Mouse (Mus musculus) heart, adult 18-20 months (tissue): ENCODE data around the gene Plk1. TPM values are rescaled to one million over a fixed set of nuclear protein-coding genes. Genes with fewer than 3 reads are reported as not detected.

Experiments used
- DNase-seq, 2 experiments: peaks; one replicate each; pipeline ENCODE4 v3.0.0; 2021 to 2022; ENCODE audit warnings: mixed read lengths in 1 of 2
- long read RNA-seq, 2 experiments: library from polyadenylated mRNA; stranded (forward); transcript quantifications; one replicate each; pipeline ENCODE4 v2.0.0; 2021
- total RNA-seq, 2 experiments: library from RNA; stranded (reverse); gene quantifications; 2 replicates each; pipeline ENCODE4 v1.2.3; 2021

Gene Plk1
- total RNA-seq, result under 1 TPM; 0.41 to 0.94 TPM
- long read RNA-seq, experiment 1, result 0 reads
- long read RNA-seq, experiment 2, result 0 reads

DNA sequence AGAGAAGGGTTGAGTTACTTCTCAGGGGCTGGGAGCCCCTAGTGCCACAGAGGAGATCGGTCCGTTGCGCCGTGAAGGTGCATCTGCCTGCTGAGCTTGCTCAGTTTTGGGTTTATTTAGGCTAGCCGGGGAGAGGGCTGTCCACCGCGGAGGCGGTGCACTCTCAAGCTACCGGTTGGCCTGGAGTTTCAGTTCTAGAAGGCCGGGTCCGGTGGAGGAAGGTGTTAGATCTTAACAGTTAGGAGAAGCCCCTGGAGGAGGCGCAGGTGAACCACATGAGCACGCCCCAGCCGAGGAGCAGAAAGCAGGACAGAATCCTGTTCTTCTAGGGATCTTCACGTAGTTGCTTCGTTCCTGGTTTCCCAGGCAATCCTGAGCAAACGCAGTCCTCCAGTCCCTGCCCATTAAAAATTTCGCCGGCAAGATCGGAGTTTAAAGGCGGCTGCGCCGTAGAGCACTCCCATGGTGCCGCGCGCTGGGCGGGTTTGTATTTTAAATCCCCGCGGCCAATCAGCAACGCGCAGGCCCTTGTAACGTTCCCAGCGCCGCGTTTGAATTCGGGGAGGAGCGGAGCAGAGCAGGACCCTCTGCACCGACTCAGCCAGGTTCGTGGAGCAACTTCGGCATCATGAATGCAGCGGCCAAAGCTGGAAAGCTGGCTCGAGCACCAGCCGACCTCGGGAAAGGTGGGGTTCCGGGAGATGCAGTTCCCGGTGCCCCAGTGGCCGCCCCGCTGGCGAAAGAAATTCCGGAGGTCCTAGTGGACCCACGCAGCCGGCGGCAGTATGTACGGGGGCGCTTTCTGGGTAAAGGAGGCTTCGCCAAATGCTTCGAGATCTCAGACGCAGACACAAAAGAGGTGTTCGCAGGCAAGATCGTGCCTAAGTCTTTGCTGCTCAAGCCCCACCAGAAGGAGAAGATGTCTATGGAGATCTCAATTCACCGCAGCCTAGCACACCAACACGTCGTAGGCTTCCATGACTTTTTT, at the start of gene Plk1:
Gene Plk1, plus strand, starts transcription at position 525 of the 988 bp plus-strand sequence.
- DNase-seq, result peak; percentile 80 to 85

DNA sequence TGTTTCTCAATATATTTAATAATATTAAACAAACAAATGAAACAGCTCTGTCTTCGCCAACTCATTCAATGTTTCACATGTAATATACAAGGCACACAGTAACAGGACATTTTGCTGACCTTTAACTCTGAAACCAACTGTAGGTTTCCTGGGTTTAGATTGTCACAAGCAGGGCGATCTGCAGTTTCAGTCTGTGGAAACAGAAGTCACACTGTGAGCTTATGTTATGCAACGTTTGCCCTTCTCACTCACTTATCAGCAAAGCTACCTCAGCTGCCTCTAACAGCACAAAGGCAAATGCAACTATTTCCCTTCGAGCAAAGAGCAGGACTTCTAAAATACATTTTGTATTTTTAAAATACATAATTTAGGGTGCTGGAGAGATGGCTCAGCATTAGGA, 35.7 kb upstream of the Plk1 start:
- DNase-seq, result no peak

DNA sequence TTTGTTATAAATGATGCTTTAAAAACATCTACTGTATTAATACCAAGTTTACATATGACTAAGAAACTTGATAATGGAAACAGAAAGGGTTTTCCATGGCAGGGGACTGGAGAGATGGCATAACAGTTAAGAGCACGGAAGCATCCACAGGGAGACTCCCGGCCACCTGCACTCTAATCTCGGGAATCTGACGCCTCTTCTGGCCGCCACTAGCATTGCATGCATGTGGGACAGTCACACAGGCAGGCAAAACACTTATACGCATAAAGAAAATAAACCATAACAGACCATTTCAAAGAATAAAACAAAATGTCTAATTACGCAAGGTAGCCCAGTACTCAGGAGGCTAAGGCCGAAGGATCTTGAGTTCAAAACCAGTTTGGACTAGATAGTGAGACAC, 33.6 kb upstream of the Plk1 start:
- DNase-seq, result no peak

DNA sequence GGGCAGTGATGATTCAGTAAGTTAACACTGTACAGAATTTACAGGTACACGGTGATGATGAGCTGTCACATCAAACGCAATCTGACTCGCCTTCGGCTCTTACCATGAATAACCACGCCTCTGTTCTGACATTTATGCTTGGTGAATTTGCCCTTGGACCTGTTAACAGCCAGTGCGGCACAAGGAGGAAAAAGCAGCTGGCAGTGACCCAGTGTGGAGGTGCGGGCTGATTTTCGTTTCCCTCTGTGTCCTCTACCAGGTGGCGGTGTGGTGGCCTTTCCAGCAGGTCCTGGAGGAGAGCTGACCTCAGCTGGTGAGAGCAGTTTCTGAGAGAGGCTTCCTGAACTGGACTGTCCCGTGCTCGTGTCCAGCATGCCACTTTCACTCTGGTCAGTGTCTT, 32.3 kb upstream of the Plk1 start:
- DNase-seq, result no peak

DNA sequence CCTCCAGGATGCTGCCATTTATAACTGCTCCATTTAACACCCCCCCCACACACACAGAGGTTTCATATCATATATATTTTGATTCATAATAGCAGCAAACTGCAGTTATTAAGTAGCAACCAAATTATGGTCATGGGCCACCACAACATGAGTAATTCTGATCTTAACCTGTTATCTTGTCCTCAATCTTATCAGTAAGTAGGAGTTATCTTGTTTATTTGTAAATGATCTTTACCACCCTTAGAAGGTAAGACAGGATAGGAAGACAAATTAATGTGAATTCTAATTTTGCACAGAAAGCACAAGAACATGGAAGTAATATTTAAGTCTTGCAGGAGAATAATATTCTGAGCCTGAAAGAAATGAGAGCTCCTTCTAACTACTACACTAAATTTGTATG, 27.4 kb upstream of the Plk1 start:
- no peak for DNase-seq

DNA sequence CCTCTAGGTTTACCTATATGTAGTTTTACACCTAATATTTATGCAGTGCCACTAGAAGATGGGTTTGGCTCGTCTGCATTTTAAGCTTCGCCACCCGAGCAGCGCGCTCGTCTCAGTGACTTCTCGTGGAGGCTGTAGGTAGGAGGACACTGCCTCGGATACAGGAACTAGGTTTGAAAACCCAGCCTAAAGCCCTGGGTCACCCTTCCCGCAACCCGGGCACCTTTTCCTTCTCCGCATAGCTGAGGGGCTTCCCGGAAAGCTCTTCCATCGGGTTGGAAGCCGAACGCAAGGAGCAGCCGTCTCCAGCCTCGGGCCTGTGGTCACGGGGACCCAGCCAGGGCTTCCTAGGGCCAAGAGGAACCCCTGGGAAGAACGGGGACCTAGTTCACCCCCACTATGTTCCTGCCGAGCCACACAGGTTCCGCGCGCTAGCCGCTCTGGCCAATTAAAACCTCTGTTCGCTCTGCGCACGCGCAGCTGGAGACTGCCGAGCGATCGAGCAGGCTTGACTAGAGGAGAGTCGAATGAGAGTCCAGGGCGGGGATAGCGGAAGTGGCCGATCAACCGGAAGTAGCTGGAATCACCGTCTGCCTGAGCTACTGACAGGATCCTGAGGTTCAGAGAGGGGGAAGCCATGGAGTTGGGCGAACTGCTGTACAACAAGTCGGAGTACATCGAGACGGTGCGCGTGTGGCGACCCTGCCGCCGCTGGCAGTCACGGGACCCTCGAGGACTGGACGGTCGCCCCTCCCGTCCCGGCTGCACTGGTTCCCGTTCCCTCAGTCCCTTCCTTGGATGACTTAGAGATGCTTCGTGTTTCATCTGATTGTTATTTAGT, 26.5 kb upstream of the Plk1 start, which contains the start of the genes Palb2 and Dctn5:
Gene Palb2, minus strand, starts transcription at position 489 of the 841 bp plus-strand sequence.
Gene Dctn5, plus strand, starts transcription at position 545 of the 841 bp plus-strand sequence.
- DNase-seq, result peak; percentile 98 to 100

DNA sequence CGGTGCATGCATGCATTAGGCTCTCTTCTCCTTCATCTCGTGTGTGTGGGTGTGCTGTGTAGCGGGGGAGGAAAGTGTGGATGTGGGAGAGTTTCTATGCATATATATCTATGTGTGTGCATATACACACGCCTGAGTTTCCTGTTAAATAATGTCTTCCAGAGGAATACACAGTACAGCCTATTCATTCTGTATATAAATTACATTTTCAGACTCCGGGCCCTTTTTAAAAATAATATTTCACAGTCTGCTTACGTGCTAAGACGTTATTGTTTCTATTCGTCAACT, 26.0 kb upstream of the Plk1 start:
- DNase-seq, result no peak

DNA sequence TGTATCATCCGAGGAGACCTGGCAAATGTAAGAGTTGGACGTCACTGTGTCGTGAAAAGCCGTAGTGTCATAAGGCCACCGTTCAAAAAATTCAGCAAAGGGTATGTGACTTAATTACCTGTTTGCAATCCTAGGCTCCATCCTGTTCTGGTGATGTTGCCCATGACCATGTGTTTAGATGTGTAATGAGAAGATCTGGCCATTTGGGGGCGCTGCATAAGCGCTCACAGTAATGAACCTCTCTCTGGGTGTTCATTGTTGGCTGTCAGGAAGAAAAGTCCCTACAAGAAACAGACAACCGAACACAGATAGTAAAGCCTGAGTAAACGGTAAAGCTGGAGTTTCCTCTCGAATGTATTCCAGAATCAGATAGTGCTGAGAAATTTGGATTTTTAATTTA, 24.2 kb upstream of the Plk1 start:
- no peak for DNase-seq

DNA sequence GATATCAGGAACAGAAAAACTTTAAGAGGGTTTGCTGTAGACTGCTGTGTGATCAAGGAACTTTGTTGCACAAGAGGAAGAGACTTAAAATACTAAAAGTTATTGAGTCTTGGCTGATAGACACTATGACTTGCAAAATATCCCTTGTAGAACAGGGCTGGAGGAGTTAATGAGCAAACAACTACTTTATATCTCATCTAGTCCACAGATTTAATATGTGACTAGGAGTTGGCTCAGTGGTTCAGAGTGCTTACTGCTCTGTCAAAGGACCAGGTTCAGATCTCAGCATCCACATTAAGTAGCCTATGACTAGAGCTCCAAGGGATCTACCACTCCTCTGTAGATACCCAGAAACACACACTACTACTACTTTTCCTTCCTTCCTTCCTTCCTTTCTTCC, 22.2 kb upstream of the Plk1 start:
- no peak for DNase-seq

DNA sequence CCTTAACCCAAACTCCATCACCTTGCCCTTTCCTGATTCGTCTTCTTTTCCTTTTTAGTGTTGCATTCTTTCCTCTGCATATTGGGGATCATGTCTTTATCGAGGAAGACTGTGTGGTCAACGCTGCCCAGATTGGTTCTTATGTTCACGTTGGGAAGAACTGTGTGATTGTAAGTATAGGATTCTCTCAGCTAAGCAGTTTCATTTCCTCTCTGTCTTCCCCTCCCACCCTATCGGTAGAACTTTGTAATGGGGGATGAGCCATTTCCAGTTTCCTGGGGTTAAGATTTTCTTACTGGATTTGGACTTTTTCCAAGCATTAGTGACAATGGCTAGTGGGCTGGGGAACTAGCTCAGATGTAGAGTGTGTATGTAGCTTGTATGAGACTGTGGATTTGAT, 21.0 kb upstream of the Plk1 start:
- peak in 1 of 2 experiments; percentile 25 for DNase-seq

DNA sequence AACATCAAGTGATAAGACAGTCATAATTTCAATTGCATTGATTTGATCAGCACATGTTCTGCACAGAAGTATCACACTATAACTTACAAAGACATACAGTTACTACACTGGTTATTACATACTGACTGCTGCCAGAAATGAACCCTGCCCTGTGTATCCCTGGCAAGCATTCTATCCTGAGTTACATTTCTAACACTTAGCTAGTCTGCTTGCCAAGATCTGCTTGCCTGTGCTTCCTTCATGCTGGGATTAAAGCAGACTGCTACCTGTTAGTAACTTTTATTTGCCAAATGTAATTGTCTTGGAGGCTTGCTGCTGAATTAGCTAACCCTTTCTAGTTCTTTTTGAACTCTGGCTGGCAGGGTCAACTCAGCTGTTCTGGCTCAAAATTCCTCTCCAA, 18.2 kb upstream of the Plk1 start:
- DNase-seq, result no peak

DNA sequence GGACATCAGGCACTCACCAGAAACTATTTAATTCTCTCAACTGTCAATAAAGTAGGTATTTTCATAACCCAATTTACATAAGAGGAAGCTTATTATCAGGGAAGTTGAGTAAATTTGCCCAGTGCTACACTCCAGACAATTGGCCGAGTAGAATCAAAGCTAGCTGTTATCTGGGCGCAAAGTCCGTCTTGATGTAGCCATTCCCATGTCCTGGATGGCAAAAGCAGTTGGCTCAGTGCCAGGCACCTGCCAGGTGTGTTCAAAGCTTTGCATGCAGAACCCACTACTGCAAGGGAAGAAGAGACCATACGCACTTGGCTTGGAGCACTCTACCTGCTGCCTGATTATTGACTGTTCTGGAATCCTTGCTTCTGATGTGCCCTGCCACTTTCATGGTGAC, 6.8 kb upstream of the Plk1 start:
- DNase-seq, result no peak

DNA sequence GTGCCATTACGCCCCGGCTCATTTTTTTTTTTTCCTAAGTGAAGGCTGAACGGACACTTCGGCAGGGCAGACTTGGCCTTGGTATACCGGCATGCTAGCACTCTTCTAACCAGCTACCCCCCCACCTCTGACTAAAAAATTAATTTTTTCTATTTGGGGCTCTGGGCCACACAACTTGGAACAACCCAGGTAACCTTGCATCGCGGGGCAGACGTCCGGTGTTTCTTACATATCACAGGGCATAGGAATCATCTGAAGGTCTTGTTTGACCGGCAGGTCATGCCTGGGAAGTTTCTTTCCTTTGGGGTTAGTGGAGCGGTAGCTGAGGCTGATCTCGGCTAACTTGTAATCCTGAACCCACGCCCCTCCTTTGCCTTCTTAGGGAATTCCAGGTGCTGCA, 751 bp upstream of the Plk1 start:
- peak in 1 of 2 experiments; percentile 5 for DNase-seq

DNA sequence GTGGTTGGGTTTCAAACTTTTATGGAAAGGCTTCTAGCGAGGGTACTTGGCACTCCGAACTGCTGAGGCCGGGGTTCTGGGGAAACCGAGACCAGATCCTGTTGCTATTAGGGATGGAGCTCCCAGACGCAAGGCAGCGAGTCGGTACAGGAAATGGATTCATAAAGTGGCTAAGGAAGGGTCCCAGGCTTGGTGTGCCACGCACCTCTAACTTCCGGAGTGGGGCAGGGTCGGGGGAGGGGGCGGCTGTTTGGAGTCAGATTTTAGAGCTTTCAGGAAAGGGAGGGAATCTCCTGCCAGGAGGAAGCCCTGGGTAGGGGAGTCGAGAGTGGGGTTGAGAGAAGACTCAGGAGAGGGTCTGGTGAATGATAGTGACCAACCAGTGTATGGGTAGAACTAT, 798 bp downstream of the Plk1 start:
- no peak for DNase-seq

DNA sequence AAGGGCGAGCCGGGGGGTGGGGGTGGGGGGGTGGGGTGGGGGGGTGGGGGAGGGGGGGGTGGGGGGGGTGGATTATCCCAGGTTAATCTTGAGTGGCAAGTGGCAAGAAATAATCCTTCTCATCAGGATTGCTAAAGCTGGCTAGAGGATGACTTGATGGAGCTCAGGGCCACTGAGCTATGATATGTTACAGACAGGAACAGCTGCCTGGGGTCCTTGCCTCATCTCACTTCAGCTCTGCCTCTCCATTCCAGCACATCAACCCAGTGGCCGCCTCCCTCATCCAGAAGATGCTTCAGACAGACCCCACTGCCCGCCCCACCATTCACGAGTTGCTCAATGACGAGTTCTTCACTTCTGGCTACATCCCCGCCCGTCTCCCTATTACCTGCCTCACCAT, 4.5 kb downstream of the Plk1 start:
- DNase-seq, result no peak

DNA sequence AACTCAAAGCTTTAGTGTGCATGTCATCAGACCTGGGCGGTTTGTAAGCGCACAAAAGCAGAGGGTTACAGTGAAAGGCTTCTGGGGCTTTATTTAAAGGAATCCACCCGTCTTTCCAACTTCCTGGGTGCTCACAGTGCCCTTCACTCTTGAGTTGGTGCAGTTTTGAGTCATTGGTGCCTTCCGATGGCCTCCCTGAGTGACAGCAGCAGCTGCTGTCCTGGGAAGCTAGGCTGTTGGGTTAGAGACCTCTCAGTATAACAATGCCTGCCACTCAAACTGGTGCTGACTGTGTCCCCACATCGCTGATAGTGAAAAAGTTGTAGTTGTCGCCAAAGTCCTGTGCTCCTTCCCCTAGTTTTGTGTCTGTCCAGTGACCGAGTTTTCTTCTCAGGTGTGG, 8.0 kb downstream of the Plk1 start:
- no peak for DNase-seq

DNA sequence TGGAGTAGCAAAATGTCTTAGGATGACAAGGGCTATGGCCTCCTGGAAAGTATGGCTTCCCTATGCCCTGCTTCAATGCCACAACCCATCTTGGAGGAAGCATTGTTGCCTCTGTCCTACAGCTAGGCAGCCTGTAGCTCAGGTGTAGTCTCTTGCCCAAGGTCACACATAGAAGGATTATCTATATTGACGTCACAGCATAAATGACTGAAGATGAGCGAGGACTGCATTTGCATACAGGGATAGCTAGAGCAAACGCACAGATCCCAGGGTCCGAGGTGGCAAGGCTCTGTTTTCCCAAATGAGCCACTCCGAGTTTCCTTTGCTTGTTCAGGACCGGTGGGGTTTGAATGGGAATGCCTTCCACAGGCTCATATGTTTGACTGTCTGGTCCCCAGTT, 11.5 kb downstream of the Plk1 start:
- DNase-seq, result no peak

DNA sequence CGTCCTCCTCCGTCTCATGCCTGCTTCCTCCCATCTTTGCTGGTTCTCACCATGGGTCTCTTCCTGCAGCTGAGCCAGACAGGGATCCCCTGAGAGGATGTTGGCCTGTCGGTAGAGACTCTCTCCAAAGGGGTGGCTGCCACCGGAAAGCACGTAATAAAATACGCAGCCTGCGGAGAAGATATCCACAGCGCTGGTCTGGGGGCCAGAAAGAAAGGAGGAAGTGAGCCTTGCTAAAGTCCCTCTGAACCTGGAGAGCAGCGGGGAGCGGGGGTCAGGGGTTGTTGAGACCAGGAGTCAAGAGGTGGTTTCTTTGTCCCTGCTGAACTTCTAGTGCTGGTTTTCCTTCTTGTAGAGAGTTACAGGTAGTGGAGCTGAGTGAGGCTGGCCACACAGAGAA, 12.4 kb downstream of the Plk1 start:
- no peak for DNase-seq

DNA sequence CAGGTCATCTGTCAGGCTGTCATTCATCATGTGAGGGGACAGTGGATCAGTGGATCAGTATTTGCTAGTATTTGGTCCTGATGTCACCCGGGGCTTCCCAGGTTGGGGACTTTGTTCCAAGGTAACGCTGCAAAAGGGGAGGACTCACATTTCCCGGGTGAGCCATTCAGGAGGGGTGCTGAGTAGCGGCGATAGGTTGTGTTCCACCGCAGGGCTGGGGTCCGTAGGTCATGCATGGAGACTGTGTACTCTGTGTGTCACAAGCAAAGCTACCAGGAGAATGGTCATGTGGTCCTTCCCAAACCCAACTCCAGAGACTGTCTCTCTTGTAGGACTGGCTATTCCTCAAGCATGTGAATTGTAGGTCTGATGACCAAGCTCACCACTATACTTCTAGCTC, 21.5 kb downstream of the Plk1 start:
- DNase-seq, result no peak

DNA sequence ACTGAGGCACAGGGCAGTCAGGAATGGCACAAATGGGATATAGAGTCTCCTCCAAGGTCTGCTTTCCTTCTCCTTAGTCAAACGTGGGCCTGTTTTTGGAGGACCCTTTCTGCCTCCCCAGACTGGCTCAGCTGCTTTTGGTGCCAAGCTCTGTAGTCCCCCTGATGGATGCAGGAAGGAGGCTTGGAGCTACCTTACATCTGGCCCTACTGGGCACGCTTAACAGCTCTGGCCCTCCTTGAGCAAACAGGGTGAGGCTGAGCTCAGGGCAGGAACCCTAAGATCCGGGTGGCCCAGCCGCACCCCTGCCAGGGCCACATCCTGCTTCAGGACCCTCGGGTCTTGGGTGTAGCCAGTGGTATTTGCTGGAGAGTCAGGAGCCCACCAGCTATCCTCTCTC, 25.3 kb downstream of the Plk1 start:
- no peak for DNase-seq

DNA sequence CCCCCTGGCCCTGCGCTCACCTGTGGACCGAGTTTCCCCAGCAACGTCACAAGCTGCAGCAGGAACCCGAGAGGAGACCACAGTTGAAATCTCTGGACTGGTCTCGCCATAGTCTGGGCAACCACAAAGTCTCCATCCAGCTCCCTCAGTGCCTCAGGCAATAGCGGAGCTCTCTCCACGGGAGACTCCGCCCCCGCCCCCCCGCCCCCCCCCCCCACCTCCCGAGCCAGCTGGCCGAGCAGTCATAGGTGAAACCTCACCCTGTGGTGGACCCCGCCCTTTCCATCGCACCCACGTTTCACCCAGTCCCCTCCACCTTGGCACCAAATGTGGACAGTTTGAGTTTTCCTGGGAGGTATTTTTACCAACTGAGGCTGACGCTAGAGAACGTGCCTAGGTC, 26.8 kb downstream of the Plk1 start, which contains the start of gene Ern2:
Gene Ern2, minus strand, starts transcription at position 165 of the 400 bp plus-strand sequence.
- DNase-seq, result no peak

DNA sequence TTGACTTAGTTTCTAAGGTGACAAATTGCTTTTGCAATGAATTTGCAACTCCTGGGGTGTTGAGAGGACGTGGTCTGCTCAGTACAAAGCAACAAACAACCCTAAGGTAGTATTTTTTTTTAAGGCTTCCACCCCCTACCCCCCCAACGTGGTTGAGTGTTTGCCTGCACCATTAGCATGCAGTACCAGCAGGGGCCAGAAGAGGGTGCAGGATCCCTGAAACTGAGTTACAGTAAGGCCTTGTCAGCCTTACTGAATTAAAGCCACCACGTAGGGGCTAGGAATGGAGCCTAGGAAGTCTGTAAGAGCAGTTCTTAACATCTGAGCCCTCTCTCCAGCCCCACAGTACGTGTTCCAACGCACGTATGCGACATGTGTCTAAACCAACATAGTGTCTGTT, 30.2 kb downstream of the Plk1 start:
- peak in 1 of 2 experiments; percentile 62 for DNase-seq

DNA sequence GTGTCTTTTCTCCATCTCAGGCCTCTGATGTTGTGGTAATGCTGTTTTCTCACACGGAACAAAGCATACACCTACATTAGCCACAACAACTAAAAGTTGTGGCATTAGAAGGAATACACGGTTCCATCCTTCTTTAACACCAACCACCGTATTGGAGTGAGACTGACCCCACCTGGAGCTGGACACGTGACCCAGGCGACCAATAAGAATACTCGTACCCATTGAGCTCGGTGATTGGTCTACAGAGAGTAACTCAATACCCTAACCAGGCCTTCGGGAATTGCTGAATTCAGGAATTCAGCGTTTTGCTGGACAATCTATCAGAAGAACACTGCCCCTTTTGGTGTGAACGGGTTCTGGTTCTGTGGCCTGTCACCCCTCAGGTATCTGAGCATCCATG, 31.9 kb downstream of the Plk1 start:
- DNase-seq, result no peak
